Mouse (Mus musculus): Measurements from ENCODE around the gene Gstz1.
"Not testable (repeated sequence)": the region's sequence is repeated elsewhere in the genome, so short reads cannot be mapped to it uniquely, and the experiment has no call there.

The Gstz1 gene

DNA sequence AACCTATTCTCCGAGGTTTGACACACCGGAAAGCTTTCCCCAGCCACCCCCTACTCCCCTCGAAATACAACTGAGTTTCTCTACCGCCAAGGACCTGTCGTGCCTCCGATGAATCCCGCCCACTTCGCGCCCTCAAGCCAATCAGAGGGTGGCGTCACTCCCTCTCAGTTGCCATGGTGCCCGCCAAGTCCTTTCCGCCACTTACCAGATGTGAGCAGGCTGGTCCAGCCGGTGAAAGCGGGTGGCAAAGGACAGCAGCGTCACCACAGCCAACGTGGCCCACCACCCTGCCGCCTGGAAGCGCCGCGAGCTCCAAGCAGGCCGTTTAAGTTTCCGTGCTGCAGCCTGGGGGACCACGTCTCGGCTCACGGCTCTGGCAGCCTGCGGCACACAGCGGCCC, at the start of gene Gstz1:
TSS of gene Gstz1 (plus strand) at position 200 of the 400 bp plus-strand sequence.
- DNase-seq (ENCODE audit: extremely low spot score, low spot score): peak; percentile 90

DNA sequence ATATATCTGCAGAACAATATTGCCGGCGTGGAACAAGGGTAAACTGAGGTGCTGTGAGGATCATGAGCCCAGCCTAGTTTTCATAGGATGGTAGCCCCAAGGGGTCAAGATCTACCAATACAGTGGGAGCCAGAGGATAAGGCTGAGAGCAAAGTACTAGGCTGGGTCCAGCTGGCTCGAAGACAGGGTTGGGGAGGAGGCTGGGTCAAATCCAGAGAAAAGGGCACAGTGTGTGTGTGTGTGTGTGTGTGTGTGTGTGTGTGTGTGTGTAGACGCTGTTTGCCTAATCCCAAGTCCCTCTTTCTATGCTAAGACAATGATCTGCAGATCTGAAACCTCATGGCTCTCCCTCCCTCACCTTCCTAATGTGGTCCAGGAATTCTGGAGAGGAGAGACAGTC, 46.6 kb upstream of the Gstz1 start:
- DNase-seq (ENCODE audit: extremely low spot score, low spot score): no peak

DNA sequence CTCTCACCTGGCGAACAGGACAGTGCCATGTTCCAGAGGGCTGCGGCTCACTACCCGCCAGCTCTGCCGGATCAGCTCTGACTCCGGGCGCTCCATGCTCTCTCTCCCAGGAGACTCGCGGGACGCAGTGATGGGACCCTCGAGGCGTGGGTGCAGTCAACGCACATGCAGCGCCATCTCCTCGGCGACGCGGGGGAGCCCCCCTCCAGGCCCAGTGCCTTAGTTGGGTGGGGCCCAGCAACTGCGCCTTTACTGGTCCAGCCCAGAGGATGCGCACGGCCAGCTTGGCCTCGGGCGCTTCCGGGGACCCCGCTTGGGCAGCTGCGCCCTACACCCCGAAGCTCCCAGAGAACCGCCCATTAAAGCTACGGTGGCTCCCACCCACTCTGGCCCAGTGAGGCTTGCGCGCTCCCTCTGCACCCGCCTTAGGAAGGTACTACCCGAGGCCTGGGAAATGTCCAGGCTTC, 44.8 kb upstream of the Gstz1 start, which contains the start of gene Ngb:
TSS of gene Ngb (minus strand) at position 375 of the 467 bp plus-strand sequence.
- DNase-seq (ENCODE audit: extremely low spot score, low spot score): peak; percentile 30

DNA sequence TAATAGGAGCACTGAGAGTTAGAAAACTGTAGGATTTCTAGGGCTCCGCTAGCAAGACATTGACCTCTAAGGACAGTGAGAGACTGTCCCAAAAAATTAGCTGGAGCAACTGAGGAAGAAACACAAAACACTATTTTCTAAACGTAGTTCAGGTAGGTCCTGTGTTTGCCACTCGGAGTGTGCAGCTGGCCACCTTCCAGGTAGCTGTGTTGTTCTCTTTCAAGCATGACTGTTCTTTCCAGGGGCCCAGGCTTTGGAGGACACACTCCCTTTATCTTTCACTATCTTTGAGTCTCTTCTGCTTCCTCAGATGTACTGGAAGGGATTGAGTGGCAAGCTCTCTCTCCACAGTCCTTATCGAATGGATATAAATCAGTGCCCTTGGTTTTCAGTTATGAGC, 43.5 kb upstream of the Gstz1 start:
- DNase-seq (ENCODE audit: extremely low spot score, low spot score): no peak

DNA sequence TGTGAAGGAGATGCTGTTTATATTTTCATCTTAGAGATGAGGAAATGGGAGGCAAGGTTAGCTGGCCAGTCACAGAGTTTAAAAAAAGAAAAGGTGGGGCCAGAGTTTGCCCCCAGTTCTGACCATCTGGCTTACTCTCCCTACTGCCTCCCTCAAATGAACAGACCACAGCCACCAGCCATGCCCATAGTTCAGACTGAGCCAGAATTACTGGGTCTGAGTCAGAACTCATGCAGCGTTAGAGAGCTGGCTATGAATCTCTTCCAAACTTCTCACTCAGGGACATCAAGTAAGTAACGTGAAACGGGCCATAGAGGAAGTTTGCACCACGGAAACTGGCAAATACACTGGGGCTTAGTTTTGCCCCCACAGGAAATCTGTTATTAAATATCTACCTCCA, 42.2 kb upstream of the Gstz1 start:
- DNase-seq (ENCODE audit: extremely low spot score, low spot score): no peak

DNA sequence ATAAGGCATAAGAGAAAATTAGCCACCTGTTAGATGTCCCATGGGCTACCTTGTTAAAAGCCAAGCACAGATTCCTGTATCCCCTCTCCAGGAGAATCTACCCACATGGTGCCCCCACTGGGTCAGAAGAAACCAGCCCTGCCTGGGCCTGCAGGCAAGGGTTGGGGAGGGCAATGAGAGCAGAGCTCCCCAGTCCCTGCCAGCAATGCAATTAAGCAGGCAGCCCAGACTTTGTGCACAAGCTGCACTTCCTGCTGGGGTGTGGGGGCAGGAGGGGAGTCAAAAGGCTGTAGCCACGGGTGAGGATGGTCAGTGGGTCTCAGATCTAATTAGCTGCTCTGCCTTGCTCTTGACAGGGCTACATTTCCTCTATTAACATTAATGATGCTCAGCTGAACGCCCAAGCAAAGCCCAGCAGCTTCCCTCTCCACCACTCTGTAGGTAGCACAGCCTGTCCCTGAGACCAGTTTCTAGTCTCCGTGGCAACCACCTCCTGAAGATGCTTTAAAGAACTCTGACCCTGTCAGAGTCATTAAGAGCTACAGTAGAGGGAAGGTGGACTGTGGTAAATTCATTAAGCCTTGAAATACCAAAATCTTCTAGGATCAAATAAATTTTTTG, 39.5 kb upstream of the Gstz1 start:
- DNase-seq (ENCODE audit: extremely low spot score, low spot score): no peak

DNA sequence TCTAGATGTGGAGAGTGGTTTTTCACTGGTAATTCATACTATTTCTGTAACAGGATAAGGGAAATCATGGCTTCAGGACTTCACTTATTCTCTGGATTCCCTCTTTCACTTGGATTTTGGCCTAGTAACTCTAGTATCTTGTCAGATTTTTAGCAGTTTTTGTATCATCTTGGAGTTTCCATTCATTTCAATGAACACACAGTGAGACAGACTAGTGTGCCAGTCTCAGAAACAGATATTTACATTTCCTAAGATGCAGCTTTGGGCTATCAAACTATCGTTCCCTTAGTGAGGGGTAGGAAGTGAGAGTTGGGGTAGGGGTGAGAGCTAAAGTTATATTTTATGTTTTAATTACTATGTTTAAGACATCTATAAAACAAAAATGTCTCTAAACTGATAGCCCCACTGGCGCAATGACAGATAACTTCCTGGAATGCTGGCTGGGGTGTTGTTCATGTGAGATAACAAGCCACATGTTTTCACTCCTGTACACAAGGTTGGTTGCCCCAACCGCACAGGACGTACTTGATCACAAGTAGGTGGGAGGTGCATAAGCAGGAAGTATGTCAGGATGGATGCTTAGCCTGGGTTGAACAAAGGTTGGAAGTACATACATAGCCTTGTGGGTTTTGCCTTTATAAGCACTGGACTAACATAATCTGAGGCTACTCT, 24.9 kb upstream of the Gstz1 start:
- DNase-seq (ENCODE audit: extremely low spot score, low spot score): no peak

DNA sequence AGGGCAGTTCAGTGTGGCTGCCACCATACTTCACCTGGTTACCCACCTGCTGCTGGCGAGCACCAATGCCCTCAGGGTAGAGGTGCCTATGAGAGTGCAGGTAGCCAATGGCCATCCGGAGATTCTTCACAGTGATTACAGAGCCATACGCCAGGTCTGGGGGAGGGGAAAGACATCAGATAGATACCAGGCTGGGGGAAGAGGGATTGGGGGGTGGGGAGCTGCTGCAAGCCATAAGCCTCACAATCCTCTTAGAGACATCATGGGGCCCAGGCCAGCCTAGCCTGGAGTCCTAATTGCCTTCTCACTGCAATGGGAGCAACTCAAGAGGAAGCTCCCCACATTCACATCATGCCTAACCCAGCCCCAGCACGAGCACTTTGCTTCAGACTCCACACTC, 19.7 kb upstream of the Gstz1 start:
- DNase-seq (ENCODE audit: extremely low spot score, low spot score): no peak

DNA sequence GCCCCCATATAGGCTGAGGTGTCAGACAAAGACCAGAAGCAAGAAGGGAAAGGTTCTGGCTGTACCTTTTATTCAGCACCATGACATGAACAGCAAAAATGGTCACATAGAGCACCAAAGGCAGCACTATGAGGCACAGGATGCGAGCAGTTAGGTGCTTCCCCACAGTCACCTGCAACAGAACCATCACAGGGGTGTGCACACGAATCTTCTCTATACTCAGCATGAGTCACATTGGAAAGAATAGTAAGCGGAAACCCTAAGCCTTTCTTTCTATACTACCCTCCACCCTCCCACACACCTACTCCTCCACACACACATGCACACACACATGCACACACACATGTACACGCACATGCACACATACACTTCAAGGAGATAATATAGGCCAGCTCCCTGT, 16.7 kb upstream of the Gstz1 start:
- no peak for DNase-seq (ENCODE audit: extremely low spot score, low spot score)

DNA sequence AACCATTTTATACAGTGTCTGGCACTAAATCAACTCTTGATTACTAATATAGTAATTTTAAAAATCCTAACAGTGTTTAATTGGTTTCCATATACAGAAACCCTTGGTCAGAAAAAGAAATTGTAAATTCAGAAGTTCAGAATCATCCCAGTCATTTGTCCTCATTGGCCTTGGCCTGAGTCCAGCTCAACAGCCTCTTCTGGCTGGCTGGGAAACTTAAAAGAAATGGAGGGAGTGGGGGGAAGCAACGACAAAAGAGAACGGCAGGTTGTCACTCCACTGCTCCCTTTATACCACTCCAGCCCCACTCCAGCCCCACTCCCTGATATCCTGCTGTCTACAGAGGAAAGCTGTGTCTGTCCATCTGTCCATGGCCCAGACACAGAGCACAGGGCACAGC, 15.8 kb upstream of the Gstz1 start:
- no peak for DNase-seq (ENCODE audit: extremely low spot score, low spot score)

DNA sequence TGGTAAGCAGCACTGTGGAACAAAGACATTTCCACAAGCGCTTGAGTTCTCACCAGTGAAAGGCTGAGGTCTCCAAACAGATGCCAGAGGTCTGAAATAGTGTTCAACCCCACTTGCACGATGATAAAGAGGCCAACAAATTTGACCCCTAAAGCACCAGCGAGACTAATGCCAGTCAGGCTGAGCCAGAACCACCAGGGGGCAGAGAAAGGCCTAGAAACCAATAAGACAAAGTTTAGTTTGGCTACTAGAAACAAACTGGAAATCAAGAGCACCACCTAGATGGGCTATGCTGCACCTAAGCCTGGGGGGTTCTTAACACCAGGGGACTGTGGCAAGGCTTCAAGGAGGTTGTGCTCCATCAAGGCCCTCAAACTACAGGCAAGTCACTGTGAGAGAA, 15.3 kb upstream of the Gstz1 start:
- no peak for DNase-seq (ENCODE audit: extremely low spot score, low spot score)

DNA sequence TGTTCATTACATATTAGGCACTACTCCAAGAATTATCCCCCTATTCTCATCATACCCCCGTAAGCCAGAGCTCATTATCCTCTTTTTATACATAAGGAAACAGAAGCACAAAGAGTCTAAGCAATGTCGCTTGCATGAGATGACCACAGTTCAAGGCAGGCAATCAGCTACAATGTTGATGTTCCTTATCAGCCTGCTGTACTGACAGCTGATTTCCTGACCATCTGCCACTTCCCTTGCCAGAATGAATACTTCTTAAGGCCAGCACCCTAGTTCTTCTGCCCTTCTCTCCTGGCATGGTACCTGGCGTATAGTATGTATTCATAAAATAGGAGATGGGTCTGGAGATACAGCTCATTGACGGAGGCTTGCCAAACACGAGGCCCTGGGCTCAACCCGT, 14.8 kb upstream of the Gstz1 start:
- no peak for DNase-seq (ENCODE audit: extremely low spot score, low spot score)

DNA sequence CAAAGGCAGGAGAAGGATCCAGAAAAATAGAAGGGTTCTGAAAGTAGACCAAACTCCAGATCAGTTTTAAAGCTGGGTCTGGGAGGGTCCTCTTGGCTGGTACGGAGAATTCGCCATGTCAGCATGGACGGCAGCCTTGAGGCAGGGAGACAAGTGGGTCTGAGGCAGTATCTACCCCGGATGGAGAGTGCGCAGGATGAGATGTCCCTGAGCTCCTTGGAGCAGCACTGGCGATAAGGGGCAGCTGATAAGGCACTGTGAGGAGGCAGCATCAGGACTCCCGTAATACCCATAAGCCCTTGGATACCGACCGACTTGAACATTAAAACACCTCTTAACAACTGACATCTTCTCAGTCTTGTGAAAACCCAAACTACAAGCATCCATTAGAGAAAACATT, 14.2 kb upstream of the Gstz1 start:
- DNase-seq (ENCODE audit: extremely low spot score, low spot score): no peak

DNA sequence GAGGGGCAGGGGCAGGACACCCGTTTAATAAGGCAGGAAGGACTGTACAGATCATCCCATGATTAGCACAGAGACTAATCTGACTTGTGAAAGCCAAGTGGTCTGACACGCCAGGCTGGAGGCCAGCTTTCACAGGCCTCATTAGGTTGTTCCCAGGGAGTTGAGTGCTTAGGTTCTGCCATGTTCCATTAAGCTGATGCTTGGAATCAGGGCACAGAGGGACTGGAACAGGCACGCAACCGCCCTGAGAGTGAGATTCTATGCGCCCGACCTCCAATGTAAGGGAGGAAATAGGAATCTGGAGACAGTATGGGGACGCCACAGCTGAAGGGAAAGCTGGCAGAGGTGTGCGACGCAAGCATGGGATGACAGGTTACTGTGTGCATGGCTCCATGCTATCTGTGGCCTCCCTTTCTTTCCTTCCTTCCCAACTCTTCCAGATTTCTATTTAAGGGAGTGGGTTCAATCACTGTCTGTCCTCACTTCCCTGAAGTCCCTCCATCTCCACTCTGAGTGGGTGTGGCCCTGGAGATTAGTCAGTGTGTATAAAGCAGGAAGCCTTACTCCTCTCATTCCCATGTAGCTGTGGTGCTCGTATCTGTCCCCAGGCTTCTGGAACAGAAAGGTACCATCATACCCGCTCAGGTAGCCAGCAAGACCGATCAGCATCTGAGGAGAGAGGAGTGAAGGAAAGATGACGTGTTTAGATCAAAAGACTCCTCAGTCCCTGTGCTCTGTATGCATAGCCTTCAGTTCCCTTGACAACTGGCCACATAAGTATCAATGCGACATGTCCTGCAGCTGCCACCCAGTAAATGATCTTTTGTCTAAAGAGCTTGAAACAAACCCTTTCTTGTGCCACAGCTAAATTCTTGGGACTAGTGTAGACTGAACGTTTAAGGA, 9.3 kb upstream of the Gstz1 start:
- DNase-seq (ENCODE audit: extremely low spot score, low spot score): no peak

DNA sequence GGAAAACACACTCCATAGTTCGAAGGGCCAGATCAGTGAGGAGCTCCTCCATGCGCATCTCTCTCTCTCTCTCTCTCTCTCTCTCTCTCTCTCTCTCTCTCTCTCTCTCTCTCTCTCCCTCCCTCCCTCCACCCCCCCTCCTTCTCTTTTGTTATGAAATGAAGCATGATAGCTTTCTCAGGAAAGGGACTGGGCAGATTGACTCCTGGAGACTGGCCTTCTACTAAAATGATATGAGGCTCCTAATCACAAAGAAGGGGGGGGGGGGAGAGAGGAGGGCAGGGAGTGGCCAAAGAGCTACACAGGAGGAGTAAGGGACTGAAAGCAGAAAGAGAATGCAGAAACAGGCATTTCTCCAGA, 8.6 kb upstream of the Gstz1 start:
- DNase-seq (ENCODE audit: extremely low spot score, low spot score): no peak

DNA sequence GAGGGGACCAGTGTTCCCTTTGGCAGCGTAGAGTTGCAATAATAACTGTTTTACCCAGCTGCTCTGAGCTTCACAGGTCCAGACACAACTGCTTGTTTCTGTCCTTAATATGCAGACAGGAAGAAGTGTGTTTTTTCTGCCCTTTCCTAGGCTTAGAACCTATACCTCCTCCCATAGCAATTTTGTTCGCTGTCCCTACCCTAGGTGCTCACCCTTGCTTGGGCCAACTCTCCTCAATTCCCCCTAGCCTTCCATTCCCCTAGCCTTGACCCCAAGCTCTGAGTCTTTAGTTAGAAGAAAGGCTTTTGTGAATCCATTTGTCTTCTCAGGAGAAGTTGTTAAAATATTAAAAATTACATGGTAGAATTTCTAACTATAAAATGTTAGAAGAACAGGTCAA, 8.2 kb upstream of the Gstz1 start:
- DNase-seq (ENCODE audit: extremely low spot score, low spot score): no peak

DNA sequence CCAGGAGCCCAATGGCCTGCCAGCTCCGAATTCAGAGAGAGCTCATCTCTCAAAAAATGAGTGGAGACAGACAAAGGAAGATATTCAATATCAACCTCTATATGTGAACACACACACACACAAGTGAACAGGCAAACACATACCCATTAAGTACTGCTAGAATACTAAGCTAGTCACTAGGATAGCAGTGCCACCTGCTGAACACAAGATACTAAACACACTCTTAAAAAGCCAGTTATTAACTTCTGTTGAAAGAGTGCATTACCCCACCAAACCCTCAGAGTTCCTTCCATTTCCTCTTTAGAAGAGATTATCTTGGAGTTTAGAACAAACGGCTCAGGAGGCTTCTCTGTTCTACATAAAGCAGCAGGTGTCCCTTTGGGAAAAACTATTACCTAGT, 4.8 kb upstream of the Gstz1 start:
- DNase-seq (ENCODE audit: extremely low spot score, low spot score): no peak

DNA sequence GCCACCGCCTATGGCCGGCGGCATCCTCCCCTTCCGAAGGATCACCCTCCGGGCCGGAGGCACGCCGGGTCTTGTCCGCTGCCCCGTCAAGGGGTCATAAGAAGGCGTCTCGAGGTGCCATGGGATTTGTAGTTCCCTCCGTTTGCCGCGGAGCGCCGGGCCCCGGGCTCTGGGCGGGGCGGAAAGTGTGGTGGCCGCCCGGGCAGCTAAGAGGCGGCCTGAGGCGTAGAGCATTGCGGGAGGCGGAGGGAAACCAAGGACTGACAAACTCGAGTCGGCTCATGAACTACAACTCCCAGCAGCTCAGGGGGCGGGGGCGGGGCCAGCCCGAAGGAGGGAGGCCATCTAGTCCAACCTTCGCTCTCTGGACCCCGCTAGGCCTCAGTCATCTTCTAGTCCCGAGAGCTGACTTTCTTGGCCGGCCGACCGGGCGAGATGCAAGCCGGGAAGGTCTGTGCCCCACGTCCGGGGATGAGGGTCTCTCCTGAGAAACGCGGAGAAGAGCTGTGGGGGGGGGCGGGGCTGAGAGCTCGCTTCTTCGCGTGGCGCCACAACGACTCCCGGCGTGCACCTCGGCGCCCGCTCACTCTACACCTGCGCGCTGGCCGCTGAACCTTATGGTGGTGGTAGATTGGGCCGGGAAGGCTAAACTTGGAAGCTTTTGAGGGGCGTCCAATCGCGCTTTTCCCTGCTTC, 577 bp downstream of the Gstz1 start, which contains the start of gene Pomt2:
TSS of gene Pomt2 (minus strand) at position 574 of the 695 bp plus-strand sequence.
- DNase-seq (ENCODE audit: extremely low spot score, low spot score): peak; percentile 96

DNA sequence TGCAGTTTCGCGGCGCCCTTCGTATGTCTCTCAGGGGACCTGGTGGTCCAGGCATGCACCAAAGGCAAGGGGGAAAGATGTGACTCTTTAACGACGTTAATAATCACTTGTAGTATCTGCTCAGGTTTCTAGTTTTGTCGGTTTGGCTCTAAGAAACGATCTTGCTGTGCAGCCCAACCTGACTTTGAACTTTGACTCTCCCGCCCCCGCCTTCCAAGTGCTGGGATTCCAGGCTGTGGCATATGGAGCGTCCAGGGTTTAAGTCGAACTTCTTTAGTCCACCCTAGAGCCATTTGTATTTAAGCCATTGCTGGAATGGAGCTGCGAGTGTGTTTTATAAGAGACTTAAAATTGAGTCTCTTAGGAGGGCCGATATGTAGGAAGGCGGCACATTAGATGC, 1.2 kb downstream of the Gstz1 start:
- no peak for DNase-seq (ENCODE audit: extremely low spot score, low spot score)

DNA sequence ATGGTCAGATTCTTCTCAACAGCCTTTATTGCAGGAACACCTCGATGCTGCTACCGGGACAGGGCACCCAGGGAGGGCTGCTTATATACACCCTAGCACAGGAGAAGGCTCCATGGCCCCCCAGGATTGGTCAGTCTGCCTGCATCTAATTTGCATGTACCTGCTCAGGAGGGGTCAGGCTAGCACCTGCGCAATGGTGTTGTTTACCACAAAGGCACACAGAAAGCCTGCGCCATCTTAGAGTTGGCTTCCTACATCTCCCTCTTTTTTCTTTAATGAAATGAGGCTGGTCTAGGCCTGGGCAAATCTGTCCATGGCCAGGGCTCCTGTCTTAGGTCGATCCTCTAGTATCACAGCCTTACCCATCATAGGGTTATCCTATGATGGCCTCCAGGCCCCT, 2.5 kb downstream of the Gstz1 start:
- DNase-seq (ENCODE audit: extremely low spot score, low spot score): no peak

DNA sequence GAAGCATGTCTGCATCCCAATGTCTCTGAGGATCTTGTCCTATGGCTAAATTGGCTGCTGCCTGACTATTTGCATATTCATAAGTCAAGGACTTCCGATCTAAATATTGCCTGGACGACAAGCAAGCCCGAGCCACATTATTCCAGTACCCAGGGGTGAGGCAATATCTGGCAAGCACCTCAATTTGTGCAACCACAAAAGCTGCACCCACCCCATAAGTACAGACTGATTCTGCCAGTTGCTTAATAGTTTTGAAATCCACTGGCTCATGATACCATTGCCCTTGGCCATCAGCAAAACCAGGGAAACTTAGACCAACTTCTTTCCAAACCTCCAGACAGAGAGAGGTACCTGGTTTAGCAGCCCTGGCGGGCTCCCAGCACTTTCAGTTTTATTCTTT, 7.5 kb downstream of the Gstz1 start:
- DNase-seq (ENCODE audit: extremely low spot score, low spot score): not testable (repeated sequence)

DNA sequence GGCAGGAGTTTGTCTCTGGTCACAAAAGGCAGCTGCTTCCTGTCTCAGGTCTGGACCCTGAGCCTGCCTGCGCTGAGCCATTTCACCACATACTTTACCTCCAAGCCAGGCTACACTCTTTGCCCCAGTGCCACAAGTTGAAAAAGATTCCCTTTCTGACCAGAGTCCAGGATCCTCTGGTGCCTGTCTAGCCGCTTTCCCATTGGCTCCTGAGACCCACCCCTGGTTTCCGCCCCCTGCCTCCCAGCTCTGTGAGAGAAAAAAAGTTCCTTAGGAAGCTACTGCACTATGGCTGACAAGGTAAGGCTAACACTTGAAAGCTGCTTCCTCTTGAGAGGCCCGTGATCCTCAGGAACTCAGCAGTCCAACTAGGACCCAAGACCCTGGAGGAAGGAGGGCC, 10.4 kb downstream of the Gstz1 start:
- DNase-seq (ENCODE audit: extremely low spot score, low spot score): no peak
